Mouse (Mus musculus) spleen, postnatal 14 days (tissue): ENCODE measurements around the gene Gnai2.
"Not testable (repeated sequence)": the region's sequence is repeated elsewhere in the genome, so short reads cannot be mapped to it uniquely, and the experiment has no call there.

ENCODE experiments used
- DNase-seq, 2 experiments: peaks; one replicate each; pipeline ENCODE4 v3.0.0; 2021 to 2022; ENCODE audit warnings: low spot score in 2 of 2

Gnai2 gene

GRCm38 (mm10) chr9:107568331-107569261 lies 66.6 kb downstream of the Gnai2 start:
- peak; percentile 69 to 77 for DNase-seq

- DNase-seq = no peak
These were observed 67.4 kb downstream of the Gnai2 start, which contains the start of gene Hyal2 for GRCm38 (mm10) chr9:107567702-107568319. TSS of gene Hyal2 (plus strand) at chr9:107567945.

GRCm38 (mm10) chr9:107566855-107567254 lies 68.3 kb downstream of the Gnai2 start:
- DNase-seq = no peak

DNA sequence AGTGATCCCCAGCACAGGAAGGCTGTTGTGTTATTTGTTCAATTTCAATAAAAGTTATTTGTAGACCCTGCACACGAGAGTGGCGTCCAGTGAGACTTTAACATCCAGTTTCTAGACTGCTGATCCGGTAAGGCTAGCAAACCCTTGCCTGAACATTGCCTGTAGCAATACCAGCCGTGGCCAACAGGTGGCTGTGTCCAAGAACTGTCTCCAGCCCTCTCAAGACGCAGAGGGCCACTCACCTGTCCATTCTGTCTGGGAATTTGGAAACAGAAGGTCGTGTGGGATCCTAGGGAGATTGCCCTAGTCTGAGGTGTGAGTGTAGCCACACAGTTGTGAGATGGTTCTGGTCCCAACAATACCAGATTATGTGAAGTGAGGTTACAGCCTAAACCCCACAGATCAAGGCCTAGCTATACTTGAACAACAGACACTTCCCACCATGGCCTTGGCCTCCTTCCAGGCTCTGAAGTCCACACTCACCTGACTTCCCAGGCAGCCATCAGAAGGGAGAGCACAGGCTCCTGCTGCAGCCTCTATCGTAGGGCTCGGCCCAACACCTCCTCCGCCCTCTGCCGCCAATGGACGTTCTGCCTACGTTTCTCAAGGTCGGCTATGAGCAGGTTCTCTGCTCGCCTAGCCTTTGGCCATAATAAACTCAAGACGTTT lies 69.0 kb downstream of the Gnai2 start:
- peak; percentile 81 to 87 for DNase-seq

DNA sequence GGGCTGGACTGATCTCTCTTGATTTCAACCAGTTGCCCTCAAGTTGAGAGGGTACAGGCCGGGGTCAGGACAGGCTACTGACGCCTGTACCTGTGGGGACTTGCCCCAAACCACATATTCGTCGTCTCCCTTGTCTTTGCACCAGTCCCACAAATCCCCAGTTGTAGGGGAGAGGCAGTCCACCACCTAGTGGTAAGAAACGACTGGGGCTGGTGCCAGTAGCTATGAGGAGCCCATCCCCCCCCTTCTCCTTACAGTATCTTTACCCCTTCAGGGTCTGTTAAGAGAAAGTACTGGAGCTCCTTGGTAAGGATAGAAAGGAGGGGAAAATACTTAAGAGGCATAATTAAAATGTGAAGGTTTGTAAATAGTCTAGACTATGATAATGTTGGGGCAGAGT lies 69.6 kb downstream of the Gnai2 start:
- DNase-seq = not testable (repeated sequence)
